Mouse (Mus musculus) gastrocnemius, postnatal 14 days (tissue): Measurements from ENCODE around the gene Sord. TPM values are rescaled to one million over a fixed set of nuclear protein-coding genes. Genes with fewer than 3 reads are reported as not detected.
A peak's percentile ranks its signal among the peaks of the same experiment; 100 is the strongest.

Experiments used
- DNase-seq: peaks from one replicate; pipeline ENCODE4 v3.0.0; 2021; ENCODE audit warnings: mixed read lengths
- intact Hi-C: fragments of 180-260 bp; cut with DNase I; formaldehyde crosslinking; loops from one replicate; pipeline ENCODE4 v1.15.1; 2025; ENCODE audit warnings: low total_unique reads
- total RNA-seq, 2 experiments: library from RNA; stranded (reverse); gene quantifications; 2 replicates each; pipeline ENCODE4 v1.2.3; 2021

Gene Sord
- total RNA-seq, 2 experiments from 2014 or later: 16.9 TPM

GRCm38 (mm10) chr2:122299911-122300655 is 65.5 kb downstream of the Sord start:
- intact Hi-C loops: loop anchor here (5.0 kb wide), 1 partner anchor 108 kb away; no protein-coding TSS in a partner anchor

DNA sequence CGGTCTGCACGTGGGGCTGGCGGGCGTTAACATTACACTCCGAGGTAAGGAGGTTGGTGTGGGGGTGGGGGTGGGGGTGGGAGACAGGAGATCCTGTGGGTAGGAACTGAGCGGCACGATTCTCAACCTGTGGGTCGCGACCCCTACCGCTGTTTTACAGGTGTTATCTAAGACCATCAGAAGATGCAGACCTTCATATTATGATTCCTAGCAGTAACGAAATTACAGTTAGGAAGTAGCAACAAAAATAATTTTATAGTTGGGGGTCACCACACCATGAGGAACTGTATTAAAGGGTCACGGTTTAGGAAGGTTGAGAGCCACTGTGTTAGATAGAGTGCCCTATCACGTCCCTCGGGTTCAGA is 66.1 kb downstream of the Sord start:
- DNase-seq: no peak
- intact Hi-C loops: loop anchor here (5.0 kb wide), 1 partner anchor 108 kb away; no protein-coding TSS in a partner anchor

More at GRCm38 (mm10) chr2:122299911-122300655, 65.5 kb downstream of the Sord start:
- no peak for DNase-seq

GRCm38 (mm10) chr2:122301081-122301920 is 66.8 kb downstream of the Sord start:
- no peak for DNase-seq
- intact Hi-C loops: loop anchor here (5.0 kb wide), 1 partner anchor 109 kb away; no protein-coding TSS in a partner anchor

DNA sequence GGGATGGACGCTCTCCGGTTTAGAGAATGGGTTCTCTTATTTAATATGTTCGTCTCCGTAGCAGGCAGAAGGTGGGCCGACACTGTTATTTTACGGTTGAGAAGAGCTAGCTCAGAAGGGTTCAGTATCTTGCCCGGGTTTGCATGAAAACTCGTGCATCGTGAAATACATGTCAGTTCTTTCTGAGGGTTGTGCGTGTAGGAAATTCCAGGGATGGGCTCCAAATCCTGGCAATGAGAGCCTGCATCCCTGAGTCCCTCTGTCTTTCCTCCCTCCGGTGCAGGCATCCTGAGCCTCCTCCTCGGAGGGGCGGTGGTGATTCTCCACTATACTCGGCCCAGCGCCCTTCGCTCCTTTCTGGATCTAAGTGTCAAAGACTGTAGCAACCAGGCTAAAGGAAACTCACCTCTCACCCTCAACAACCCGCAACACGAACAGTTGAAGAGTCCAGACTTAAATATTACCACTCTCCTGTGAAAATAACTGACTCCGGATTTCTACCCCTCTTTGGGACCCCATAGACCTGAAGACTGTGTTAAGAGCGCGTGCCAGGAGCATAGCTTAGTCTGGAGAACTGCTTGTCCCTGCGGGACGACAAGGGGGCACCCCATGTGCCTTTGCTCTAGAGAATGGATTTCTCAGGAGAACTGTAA is 67.5 kb downstream of the Sord start:
- intact Hi-C loops: loop anchor here (5.0 kb wide), 1 partner anchor 110 kb away; no protein-coding TSS in a partner anchor
- no peak for DNase-seq

GRCm38 (mm10) chr2:122302574-122303241 is 68.2 kb downstream of the Sord start:
- intact Hi-C loops: loop anchor here (5.0 kb wide), 1 partner anchor 110 kb away; no protein-coding TSS in a partner anchor

DNA sequence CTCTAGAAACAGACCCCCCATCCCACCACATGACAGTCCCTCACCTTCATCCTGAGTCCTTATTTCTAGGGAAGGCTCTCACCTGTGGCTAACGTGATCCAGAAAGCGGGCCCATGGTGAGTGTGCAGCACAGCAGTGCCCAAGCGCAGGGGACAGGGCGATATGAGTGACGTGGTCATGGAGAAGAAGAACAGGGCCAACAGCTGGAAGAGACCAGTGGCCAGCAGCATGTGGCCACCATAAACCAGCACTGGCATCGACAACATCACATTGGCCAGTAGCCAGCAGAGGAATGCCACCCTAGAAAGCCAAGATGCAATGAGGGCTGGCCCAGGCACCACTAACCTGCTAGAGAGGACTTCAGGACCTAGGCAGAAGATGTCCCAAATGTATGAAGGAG is 70.0 kb downstream of the Sord start:
- intact Hi-C loops: loop anchor here (5.0 kb wide), 1 partner anchor 112 kb away; no protein-coding TSS in a partner anchor

More at GRCm38 (mm10) chr2:122302574-122303241, 68.2 kb downstream of the Sord start:
- peak; percentile 43 for DNase-seq

GRCm38 (mm10) chr2:122305097-122305892 is 70.7 kb downstream of the Sord start:
- intact Hi-C loops: no loop called here

More for the DNA sequence above, 70.0 kb downstream of the Sord start:
- DNase-seq: no peak

DNA sequence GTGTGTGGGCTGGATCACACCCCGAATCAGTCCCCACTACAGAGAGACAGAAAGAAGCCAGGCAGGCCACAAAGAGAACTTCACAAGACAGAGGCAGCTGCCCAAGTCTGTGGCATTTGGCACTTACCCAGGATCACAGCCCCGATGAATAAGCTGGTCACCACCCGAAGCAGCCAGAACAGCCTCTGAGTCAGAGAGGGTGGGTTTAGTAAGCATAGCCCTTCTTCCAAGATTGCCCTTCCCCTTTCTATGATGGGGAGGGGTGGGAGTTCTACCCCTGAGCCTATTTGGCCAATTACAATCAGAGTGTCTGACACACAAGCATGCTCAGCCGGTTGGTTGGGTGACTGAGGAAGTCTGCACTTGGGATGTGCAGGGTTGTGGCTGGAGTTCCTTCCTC is 71.6 kb downstream of the Sord start:
- no peak for DNase-seq
- intact Hi-C loops: no loop called here

More at GRCm38 (mm10) chr2:122305097-122305892, 70.7 kb downstream of the Sord start:
- DNase-seq: no peak

- no peak for DNase-seq
- intact Hi-C loops: no loop called here
Observed at GRCm38 (mm10) chr2:122309647-122310046, 75.1 kb downstream of the Sord start.

DNA sequence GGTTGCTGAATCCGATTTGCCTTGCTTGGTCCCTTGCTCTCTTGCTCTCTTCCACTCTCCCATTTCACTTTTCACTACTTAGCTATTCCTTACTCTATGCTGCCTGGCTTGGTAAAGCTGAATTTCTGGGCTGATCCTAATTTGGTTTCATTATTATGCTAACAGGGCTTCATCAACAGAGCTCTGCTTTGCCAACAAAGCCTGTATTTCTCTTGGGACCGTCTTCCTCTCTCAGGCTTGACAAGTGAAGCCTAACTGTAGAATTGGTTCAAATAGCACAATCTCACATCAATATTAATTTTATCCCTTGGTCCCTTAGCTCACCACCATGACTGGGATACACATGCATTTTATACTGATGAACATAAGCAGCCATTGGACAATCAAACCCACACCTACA is 77.0 kb downstream of the Sord start:
- DNase-seq: no peak
- intact Hi-C loops: no loop called here

DNA sequence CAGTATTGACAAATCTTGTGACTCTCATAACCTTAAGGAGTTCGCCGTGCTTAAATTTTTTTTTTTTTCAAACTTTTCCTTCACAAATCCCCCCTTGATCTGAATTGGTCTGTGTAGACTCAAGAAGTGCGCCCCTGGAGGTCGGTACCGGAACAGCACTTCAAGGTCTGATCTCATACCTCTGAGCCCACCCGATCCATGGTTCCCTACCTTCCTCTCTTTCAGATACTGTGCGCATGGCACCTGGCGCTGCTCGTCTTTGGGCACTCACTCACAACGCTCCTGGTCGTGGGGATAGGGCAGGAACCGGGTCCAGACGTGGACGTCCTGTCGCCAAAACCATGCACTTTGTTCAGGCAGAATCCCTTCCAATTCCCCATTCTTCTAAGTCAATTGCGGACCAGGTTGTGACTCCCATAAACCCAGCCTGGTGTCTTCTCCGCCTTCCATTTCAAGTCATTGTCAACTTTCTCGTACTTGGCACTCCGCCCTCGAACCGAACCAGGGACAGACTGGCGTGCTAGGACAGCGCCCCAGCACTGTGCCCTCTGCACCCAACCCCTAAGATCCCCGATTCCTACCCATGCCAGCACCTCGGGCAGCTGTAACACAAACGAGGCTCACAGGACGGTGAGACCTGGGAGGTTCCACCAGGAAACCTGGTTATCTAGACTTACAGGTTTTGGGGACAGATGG is 78.3 kb downstream of the Sord start:
- peak; percentile 47 for DNase-seq
- intact Hi-C loops: no loop called here

DNA sequence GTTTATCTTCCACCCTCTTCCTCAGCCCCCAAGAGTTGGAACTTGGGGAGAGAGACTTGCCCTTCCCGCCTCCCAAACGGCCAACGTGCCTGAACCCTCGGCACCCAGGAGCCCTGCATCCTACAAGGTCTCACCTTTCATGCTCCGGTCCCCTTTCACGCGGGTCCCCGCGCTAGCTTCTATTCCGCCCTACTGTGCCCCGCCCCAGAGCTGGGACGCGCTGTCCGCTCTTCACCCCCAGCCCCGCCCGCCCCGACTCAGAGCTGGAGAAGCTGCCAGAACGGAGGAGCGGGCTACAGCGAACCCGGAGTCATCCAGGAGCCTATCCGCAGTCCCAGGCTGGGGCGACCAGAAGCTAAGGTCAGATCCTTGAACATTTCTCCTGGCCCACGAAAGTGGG is 79.0 kb downstream of the Sord start, which contains the start of gene Duoxa1:
Gene Duoxa1 (minus strand): TSS at position 195 of the 400 bp plus-strand sequence.
- intact Hi-C loops: no loop called here
- DNase-seq: no peak

Other genes starting within 250 kb of the Sord start
- 10 to 100 TPM; 16.4 to 19.3 TPM for gene Eif3j1, start 206.2 kb upstream of the Sord start, total RNA-seq
- gene Spg11, start 116.4 kb upstream of the Sord start, total RNA-seq: 1 to 10 TPM; 6.3 to 6.4 TPM
- gene B2m, start 87.1 kb upstream of the Sord start, total RNA-seq: 10 to 100 TPM; 80.2 to 95.9 TPM
- not detected for gene Trim69, start 74.0 kb upstream of the Sord start, total RNA-seq
- gene Patl2, start 48.6 kb upstream of the Sord start, total RNA-seq: not detected
- gene Terb2, start 48.5 kb upstream of the Sord start, total RNA-seq: not detected
- under 1 TPM; 0.13 to 0.18 TPM for gene Duox2, start 63.7 kb downstream of the Sord start, total RNA-seq
- gene Duoxa2, start 64.2 kb downstream of the Sord start, total RNA-seq: not detected
- under 1 TPM; 0.42 to 0.53 TPM for gene Duoxa1, start 79.0 kb downstream of the Sord start, total RNA-seq
- gene Duox1, start 80.9 kb downstream of the Sord start, total RNA-seq: under 1 TPM; 0.27 to 0.45 TPM
- 1 to 10 TPM; 5.1 to 6.0 TPM for gene Shf, start 134.4 kb downstream of the Sord start, total RNA-seq
- 1 to 10 TPM; 6.0 to 6.5 TPM for gene Slc28a2, start 191.7 kb downstream of the Sord start, total RNA-seq